Mouse (Mus musculus): ENCODE data around the gene Nxf1.

DNA sequence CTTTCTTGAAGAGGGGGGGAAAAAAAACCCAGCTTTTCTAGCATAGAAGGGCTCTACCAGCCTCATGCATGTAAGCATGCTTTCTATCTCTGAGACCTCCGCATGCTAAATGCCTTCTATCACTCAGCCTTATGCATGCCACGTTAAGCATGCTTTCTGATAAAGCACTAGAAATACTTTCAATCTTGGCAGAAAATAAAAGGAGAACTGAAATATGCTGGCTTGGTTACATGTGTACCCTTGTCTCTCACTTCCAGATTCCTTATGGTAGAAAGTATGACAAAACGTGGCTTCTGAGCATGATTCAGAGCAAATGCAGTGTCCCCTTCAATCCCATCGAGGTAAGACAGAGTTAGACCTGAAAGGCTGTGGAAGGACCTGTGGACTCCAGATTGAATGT is 6.4 kb downstream of the Nxf1 start:
- TF ChIP-seq POLR2A (IDR thresholded peaks at IDR 0.05; ENCODE audit: borderline replicate concordance, low read depth, low read length) (no peak), CTCF (IDR thresholded peaks at IDR 0.05; ENCODE audit: low read depth, low read length) (no peak)

Data from bone marrow macrophage, adult 2 months (primary cell).